8 mouse cellular contexts compared by ENCODE assay signal in genomic region chr17:26424973-26425735, GRCm38 (mm10). TPM values are rescaled to one million over a fixed set of nuclear protein-coding genes. Genes with fewer than 3 reads are reported as not detected.
A peak's percentile ranks its signal among the peaks of the same experiment; 100 is the strongest.
DNase-seq lines count a peak whose midpoint lies in the region; ATAC-seq and TF ChIP-seq lines count a peak whose summit lies in the region.

No protein-coding gene starts in this region.

- H3K4me3 ChIP-seq in midbrain, postnatal 0 days (ENCODE audit: low read depth, low read length): no peak overlapping the region
- H3K4me3 ChIP-seq in midbrain, embryonic 16.5 days (ENCODE audit: low read depth, low read length): no peak overlapping the region
- no peak overlapping the region for H3K4me3 ChIP-seq in heart, embryonic 14.5 days (ENCODE audit: control insufficient read depth in 1 of 2, insufficient read depth in 1 of 2, low read depth in 1 of 2, low read length in 2 of 2)

- no peaks in the 10 kb centered on the region for H3K4me1 ChIP-seq in midbrain, postnatal 0 days (ENCODE audit: insufficient read depth, low read length)
- H3K4me1 ChIP-seq in midbrain, embryonic 16.5 days (ENCODE audit: control insufficient read depth, insufficient read depth, low read length): peaks cover 2% of the 10 kb centered on the region; the same call in 1 of the 2 replicates
- peaks cover 33 to 43% of the 10 kb centered on the region in 2 experiments for H3K4me1 ChIP-seq in heart, embryonic 14.5 days (ENCODE audit: control insufficient read depth in 2 of 2, insufficient read depth in 2 of 2, low read length in 2 of 2)

- no peaks in the 10 kb centered on the region for H3K9me3 ChIP-seq in midbrain, postnatal 0 days (ENCODE audit: low read length)
- H3K9me3 ChIP-seq in midbrain, embryonic 16.5 days (replicated peaks; ENCODE audit: control insufficient read depth, low read length, poor library complexity, severe bottlenecking): no peaks in the 10 kb centered on the region
- no peaks in the 10 kb centered on the region for H3K9me3 ChIP-seq in heart, embryonic 14.5 days (ENCODE audit: control insufficient read depth, low read length)

- WGBS in midbrain, postnatal 0 days: 59% methylated on average over 13 of the region's 13 CpGs
- 58% methylated on average over 13 of the region's 13 CpGs for WGBS in midbrain, embryonic 16.5 days
- WGBS in heart, embryonic 14.5 days: 26% methylated on average over 13 of the region's 13 CpGs

- 0 out of 2 replicates have a peak, but pooled peaks have one; percentile 38 for ATAC-seq in midbrain, postnatal 0 days (ENCODE audit: low FRiP score)
- no peak for ATAC-seq in midbrain, embryonic 16.5 days
- peak; percentile 66 for ATAC-seq in heart, embryonic 14.5 days (ENCODE audit: insufficient number of reproducible peaks, insufficient read depth, low FRiP score, low read depth)
- ATAC-seq in erythroblast, adult 5-6 weeks (replicated peaks; ENCODE audit: low FRiP score, poor library complexity, severe bottlenecking): no peak

- TF ChIP-seq CTCF in midbrain, postnatal 0 days (IDR thresholded peaks at IDR 0.05): no peak

- H3K36me3 ChIP-seq in midbrain, postnatal 0 days (ENCODE audit: insufficient read depth, low read length): no peaks in the 10 kb centered on the region
- no peaks in the 10 kb centered on the region for H3K36me3 ChIP-seq in midbrain, embryonic 16.5 days (ENCODE audit: control insufficient read depth, insufficient read depth, low read length)
- peaks cover 3% of the 10 kb centered on the region; the same call in 1 of the 2 replicates for H3K36me3 ChIP-seq in heart, embryonic 14.5 days (ENCODE audit: control insufficient read depth, insufficient read depth, low read length)

- no peak overlapping the region for H3K9ac ChIP-seq in midbrain, postnatal 0 days (replicated peaks; ENCODE audit: low read length, poor library complexity, severe bottlenecking)
- no peak overlapping the region for H3K9ac ChIP-seq in midbrain, embryonic 16.5 days (ENCODE audit: low read depth, low read length)
- H3K9ac ChIP-seq in heart, embryonic 14.5 days (ENCODE audit: low read length): peak overlapping the region; percentile 62

- no peaks in the 10 kb centered on the region for H3K27me3 ChIP-seq in midbrain, postnatal 0 days (ENCODE audit: insufficient read depth, low read length)
- H3K27me3 ChIP-seq in midbrain, embryonic 16.5 days (ENCODE audit: control insufficient read depth, insufficient read depth, low read depth, low read length): no peaks in the 10 kb centered on the region
- no peaks in the 10 kb centered on the region for H3K27me3 ChIP-seq in heart, embryonic 14.5 days (ENCODE audit: control insufficient read depth, insufficient read depth, low read length)

- no peak overlapping the region for H3K4me2 ChIP-seq in midbrain, postnatal 0 days (ENCODE audit: low read depth, low read length, poor library complexity, severe bottlenecking)
- no peak overlapping the region for H3K4me2 ChIP-seq in midbrain, embryonic 16.5 days (ENCODE audit: low read length)
- H3K4me2 ChIP-seq in heart, embryonic 14.5 days (ENCODE audit: low read length): peak overlapping the region; percentile 39

- peak; percentile 8 for DNase-seq in cerebellum, adult 11-12 months
- DNase-seq in cerebellum, adult 9-10 months: no peak
- DNase-seq in midbrain, postnatal 0 days (ENCODE audit: low spot score): peak; percentile 77
- peak; percentile 73 to 81 for DNase-seq in kidney, postnatal 4 days
- DNase-seq in skeletal muscle tissue, adult 2 months (ENCODE audit: low read depth, low spot score): peak; percentile 78

- H3K27ac ChIP-seq in midbrain, postnatal 0 days (ENCODE audit: low read depth, low read length): no peak overlapping the region
- H3K27ac ChIP-seq in midbrain, embryonic 16.5 days (ENCODE audit: low read length): no peak overlapping the region
- peak overlapping the region; percentile 81 to 95 for H3K27ac ChIP-seq in heart, embryonic 14.5 days (replicated peaks in 1 of 2; ENCODE audit: control insufficient read depth in 1 of 2, insufficient read depth in 1 of 2, low read depth in 2 of 2, low read length in 2 of 2)

RNA-seq across cellular contexts. Expression of gene Neurl1b, which starts 10.5 kb away (rescaled TPM):
- total RNA-seq in midbrain, postnatal 0 days (2014; rRNA removed): 51.1 and 69.7 TPM in 2 replicates
- 2.1 and 2.3 TPM in 2 replicates for polyA plus RNA-seq in midbrain, postnatal 0 days (2015; fragmentation: Nextera tagmentation; extraction: Ambion mirVana)
- 2.0 and 2.3 TPM in 2 replicates for polyA plus RNA-seq in midbrain, embryonic 16.5 days (2015; fragmentation: Nextera tagmentation; extraction: Ambion mirVana)
- 4.5 and 4.6 TPM in 2 replicates for polyA plus RNA-seq in heart, embryonic 14.5 days (2014; fragmentation: Nextera tagmentation; extraction: Ambion mirVana)
- 0.42 and 1.7 TPM in 2 replicates for total RNA-seq in erythroblast, adult 5-6 weeks (2015; ENCODE audit: low replicate concordance)
- 0.14 and 0.77 TPM in 2 replicates for total RNA-seq in erythroblast, adult 5-6 weeks (2017; ENCODE audit: low replicate concordance)

Comparison
In these comparisons a context has a peak if more than half of its experiments do, and no peak if none do; other contexts are left out.
1. ATAC-seq: peak in midbrain, postnatal 0 days (single experiment) and heart, embryonic 14.5 days (single experiment); none in midbrain, embryonic 16.5 days (single experiment) and erythroblast, adult 5-6 weeks (single experiment).
2. H3K27ac ChIP-seq: peak in heart, embryonic 14.5 days (2 of 2); none in midbrain, postnatal 0 days (single experiment) and midbrain, embryonic 16.5 days (single experiment).